Mouse (Mus musculus) stomach, embryonic 16.5 days (tissue): ENCODE measurements around the gene Cux2. TPM values are rescaled to one million over a fixed set of nuclear protein-coding genes. Genes with fewer than 3 reads are reported as not detected.
"Not testable (repeated sequence)": the region's sequence is repeated elsewhere in the genome, so short reads cannot be mapped to it uniquely, and the experiment has no call there.

Source experiments
- ATAC-seq: fragments of 200-750 bp; cut with Nextera tagmentation; 2 replicates; pipeline ENCODE4 v1.8.0; 2017; ENCODE audit warnings: moderate number of reproducible peaks, moderate TSS enrichment; ENCODE audit not compliant: insufficient read depth, low FRiP score
- H3K27ac ChIP-seq: fragments of 300-500 bp; sonication (generic); 2 replicates; pipeline ENCODE4 v1.5.1; 2014; ENCODE audit warnings: low read length
- H3K27me3 ChIP-seq: fragments of 300-500 bp; sonication (generic); 2 replicates; pipeline ENCODE4 v1.6.1; 2014; ENCODE audit warnings: low read length, control low read depth, mixed read lengths; ENCODE audit not compliant: control insufficient read depth, insufficient read depth
- H3K36me3 ChIP-seq: fragments of 300-500 bp; sonication (generic); 2 replicates; pipeline ENCODE4 v1.6.1; 2014; ENCODE audit warnings: low read length; ENCODE audit not compliant: control insufficient read depth, insufficient read depth
- H3K4me1 ChIP-seq: fragments of 300-500 bp; sonication (generic); 2 replicates; pipeline ENCODE4 v1.6.1; 2014; ENCODE audit warnings: low read length, control low read depth, mixed read lengths; ENCODE audit not compliant: control insufficient read depth, insufficient read depth
- H3K4me2 ChIP-seq: fragments of 300-500 bp; sonication (generic); 2 replicates; pipeline ENCODE4 v1.6.1; 2014; ENCODE audit warnings: low read depth, low read length, mixed read lengths
- H3K4me3 ChIP-seq: fragments of 300-500 bp; sonication (generic); replicated peaks from 2 replicates; pipeline ENCODE4 v1.5.1; 2014; ENCODE audit warnings: mild to moderate bottlenecking, low read length
- H3K9ac ChIP-seq: fragments of 300-500 bp; sonication (generic); 2 replicates; pipeline ENCODE4 v1.6.1; 2014; ENCODE audit warnings: low read length
- H3K9me3 ChIP-seq: fragments of 300-500 bp; sonication (generic); replicated peaks from 2 replicates; pipeline ENCODE4 v1.6.1; 2016; ENCODE audit warnings: low read length, control low read depth; ENCODE audit not compliant: control insufficient read depth
- WGBS: fragments of 180-500 bp; shearing (Covaris S2); extraction: QIAGEN DNeasy Blood & Tissue Kit; methylation state at CpG from one replicate; pipeline ENCODE4 v1.1.7; 2014; 5-methylcytosine and 5-hydroxymethylcytosine counted together
- polyA plus RNA-seq: library from polyadenylated mRNA; unstranded; fragments of >200 nt; fragmentation: Nextera tagmentation; extraction: Ambion mirVana; gene quantifications from 2 replicates; pipeline ENCODE4 v1.2.1, GENCODE M21; 2015

Cux2 gene
- polyA plus RNA-seq, 1 experiment from 2014 or later = 3.5 TPM

DNA sequence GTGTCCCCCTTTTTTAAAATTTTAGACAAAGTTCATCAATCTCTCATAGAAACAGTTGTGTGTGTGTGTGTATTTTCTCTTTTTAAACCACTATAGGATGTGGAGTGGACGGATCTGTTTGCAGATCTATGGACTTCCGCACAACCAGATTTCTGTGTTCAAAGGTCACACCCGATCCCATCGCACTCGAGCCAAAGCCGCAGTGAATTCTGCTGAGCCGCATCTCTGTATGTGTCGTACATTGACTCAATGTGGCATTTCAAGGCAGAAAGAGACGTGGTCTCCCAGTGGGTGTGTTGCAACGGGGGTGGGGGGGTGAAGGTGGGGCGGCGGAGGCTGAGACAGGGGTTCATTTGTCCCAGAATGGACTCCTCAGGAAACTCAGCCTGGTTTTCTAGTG lies 191.5 kb downstream of the Cux2 start:
- no peaks in the 10 kb centered on the region for H3K9me3 ChIP-seq
- no peak overlapping the region for H3K9ac ChIP-seq
- H3K27me3 ChIP-seq = no peaks in the 10 kb centered on the region
- 0 out of 2 replicates have a peak, but pooled peaks cover under 1% of the 10 kb centered on the region for H3K36me3 ChIP-seq
- H3K4me2 ChIP-seq = no peak overlapping the region
- no peak overlapping the region for H3K4me3 ChIP-seq
- peaks cover 4% of the 10 kb centered on the region; the same call in 1 of the 2 replicates for H3K4me1 ChIP-seq
- WGBS = 79% methylated on average over 12 of the region's 12 CpGs
- no peak overlapping the region for H3K27ac ChIP-seq
- ATAC-seq = no peak

DNA sequence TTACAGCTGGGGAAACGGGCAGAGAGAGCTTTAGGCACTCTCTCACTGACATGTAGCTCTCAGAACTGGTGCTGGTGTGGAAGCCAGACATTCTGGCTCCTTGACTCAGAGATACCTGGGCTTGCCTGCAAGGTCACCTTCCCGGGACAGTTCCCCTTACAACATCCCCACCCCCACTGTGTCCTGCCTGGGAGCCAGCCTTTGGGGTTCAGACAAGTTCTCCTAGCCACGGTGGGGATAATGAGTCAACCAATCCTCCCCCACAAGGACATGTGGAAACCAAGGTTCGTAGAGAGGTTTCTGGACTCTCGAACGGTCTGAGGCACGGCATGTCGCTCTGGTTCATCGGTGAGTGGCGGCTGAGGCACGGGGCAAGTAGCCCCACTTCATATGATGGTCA lies 193.2 kb downstream of the Cux2 start:
- H3K27me3 ChIP-seq = no peaks in the 10 kb centered on the region
- no peak for ATAC-seq
- H3K27ac ChIP-seq = no peak overlapping the region
- no peak overlapping the region for H3K9ac ChIP-seq
- H3K4me1 ChIP-seq = peaks cover 9% of the 10 kb centered on the region
- peaks cover 9% of the 10 kb centered on the region for H3K36me3 ChIP-seq
- 79% methylated on average over 11 of the region's 11 CpGs for WGBS
- no peaks in the 10 kb centered on the region for H3K9me3 ChIP-seq
- no peak overlapping the region for H3K4me2 ChIP-seq
- H3K4me3 ChIP-seq = no peak overlapping the region

DNA sequence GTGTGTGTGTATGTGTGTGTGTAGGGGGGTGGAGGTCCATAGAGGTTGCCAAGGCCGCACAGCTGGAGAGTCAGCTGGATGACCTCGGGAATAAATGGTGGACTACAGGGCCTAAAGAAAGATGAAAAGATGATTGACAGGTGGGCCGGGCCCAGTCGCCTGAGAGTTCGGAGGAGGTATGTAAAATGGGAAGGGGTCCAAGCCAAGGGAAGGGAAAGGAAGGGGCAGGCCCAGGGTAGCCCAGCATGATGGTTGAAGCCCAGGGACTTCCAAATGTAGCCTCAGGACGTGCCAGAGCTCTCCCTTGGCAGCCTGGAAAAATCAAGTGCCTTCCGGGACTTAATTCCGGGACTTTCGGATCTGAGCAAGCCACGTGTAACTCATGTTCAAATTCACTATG lies 195.1 kb downstream of the Cux2 start:
- no peaks in the 10 kb centered on the region for H3K27me3 ChIP-seq
- WGBS = 69% methylated on average over 10 of the region's 10 CpGs
- H3K27ac ChIP-seq = no peak overlapping the region
- no peaks in the 10 kb centered on the region for H3K9me3 ChIP-seq
- peaks cover 9% of the 10 kb centered on the region for H3K36me3 ChIP-seq
- H3K9ac ChIP-seq = no peak overlapping the region
- no peak overlapping the region for H3K4me3 ChIP-seq
- H3K4me2 ChIP-seq = no peak overlapping the region
- peaks cover 19% of the 10 kb centered on the region for H3K4me1 ChIP-seq
- no peak for ATAC-seq

DNA sequence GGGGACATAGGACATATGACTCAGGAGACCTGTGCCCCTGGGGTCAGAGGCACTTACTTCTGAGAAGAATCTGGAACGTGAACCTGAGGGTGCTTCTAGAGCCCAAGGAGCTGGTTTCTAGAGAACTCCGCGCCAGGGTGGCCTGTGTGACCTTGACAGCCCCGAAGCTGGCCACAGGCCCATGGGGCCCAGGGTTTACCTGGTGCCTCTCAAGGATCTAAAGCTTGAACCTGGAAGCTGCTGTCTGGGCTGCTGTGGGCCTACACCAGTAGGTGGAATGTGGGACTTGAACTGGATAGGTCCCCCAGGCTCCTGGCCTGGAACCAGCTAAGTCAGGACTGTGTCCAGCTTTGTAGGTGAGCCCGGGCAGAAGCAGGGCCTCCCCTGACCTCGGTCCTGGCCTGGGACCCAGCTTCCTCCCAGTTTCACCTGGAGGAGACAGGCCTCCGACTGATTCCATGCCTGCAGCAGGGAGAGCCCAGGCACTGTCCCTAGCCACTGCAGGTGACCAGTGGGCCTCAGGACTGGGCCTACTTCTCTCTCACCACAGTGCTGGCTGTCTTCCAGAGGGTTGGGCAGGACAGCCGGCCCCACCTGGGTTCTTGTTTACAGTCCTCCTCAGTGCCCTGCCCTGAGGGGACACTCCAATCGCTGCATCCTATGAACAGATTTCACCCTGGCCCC lies 196.4 kb downstream of the Cux2 start:
- WGBS = 71% methylated on average over 9 of the region's 9 CpGs
- ATAC-seq = peak; percentile 52
- Histone ChIP-seq H3K4me1 (peaks cover 22% of the 10 kb centered on the region), H3K27me3 (no peaks in the 10 kb centered on the region), H3K9ac (no peak overlapping the region), H3K36me3 (peaks cover 9% of the 10 kb centered on the region), H3K27ac (peak overlapping the region; percentile 71), H3K4me3 (no peak overlapping the region), H3K9me3 (no peaks in the 10 kb centered on the region), H3K4me2 (no peak overlapping the region)

DNA sequence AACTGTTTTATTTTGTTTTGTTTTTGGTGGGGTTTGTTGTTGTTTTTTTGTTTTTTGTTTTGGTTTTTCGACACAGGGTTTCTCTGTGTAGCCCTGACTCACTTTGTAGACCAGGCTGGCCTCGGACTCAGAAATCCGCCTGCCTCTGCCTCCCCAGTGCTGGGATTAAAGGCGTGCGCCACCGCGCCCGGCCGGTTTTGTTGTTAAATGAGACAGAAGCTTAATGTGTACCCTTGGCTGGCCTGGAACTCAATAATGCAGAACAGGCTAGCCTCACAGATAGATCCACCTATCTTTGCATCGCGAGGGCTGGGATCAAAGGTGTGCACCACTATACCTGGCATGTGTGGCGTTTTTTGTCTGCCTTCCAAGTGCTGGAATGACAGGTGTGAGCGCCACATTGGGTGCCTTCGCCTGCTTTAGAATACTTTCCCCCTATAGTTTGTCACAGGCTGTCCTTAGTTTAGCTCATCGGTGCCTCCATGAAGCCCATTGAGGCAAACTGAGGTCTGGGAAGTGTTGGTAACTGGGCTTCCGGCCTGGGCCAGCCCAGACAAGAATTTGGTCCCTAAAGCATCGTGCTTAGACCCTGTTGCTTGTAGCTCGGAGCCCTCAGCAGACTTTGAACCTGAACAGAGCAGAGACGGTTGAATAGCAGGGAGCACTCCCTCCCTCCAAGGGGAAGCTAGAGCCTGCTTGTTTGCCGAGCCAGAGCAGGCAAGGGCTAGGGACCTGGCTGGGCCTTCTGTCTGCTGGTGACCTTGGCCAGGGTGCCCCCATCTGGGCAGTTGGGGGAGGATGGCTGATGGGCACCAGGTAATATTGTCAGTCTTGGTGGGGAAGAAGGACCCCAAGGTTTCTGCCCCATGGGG lies 200.2 kb downstream of the Cux2 start:
- Histone ChIP-seq H3K4me3 (peak overlapping the region; percentile 85), H3K27ac (peak overlapping the region; percentile 56), H3K4me2 (peak overlapping the region; percentile 57), H3K36me3 (peaks cover 9% of the 10 kb centered on the region), H3K9me3 (no peaks in the 10 kb centered on the region), H3K4me1 (peaks cover 25% of the 10 kb centered on the region), H3K27me3 (no peaks in the 10 kb centered on the region), H3K9ac (peak overlapping the region; percentile 83)
- whole genome bisulfite sequencing = 32% methylated on average over 20 of the region's 20 CpGs
- ATAC-seq = no peak

DNA sequence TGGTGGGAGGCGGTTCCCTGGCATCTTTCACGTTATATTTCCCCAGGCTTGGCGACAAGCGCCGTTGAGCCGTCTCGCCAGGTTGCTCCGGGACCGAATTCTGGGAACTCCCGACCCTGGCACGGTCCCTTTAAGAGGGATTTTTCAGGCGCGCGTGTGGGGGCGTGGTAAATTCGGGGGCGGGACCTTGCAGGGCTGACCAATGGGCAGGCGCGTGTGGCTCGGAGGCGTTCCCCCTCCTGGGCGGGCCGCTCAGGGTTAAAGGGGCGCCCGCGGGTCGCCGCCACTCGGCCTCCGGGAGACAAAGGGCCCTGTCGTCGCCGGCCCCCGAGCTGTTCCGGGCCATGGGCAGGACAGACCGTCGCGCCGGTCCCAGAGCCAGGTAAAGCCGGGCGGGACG lies 201.2 kb downstream of the Cux2 start, which contains the start of gene Pheta1:
TSS of gene Pheta1 (plus strand) at position 242 of the 400 bp plus-strand sequence.
- WGBS = under 1% methylated on average over 38 of the region's 42 CpGs
- peaks cover 24% of the 10 kb centered on the region for H3K4me1 ChIP-seq
- peak within 1 kb of the TSS; percentile 83 for H3K9ac ChIP-seq
- peak; percentile 92 for ATAC-seq
- peaks cover 2% of the 10 kb centered on the region for H3K27me3 ChIP-seq
- H3K36me3 ChIP-seq = peaks cover 9% of the 10 kb centered on the region
- H3K27ac ChIP-seq = peak within 1 kb of the TSS; percentile 92
- H3K4me3 ChIP-seq = peak within 1 kb of the TSS; percentile 85
- H3K9me3 ChIP-seq = no peaks in the 10 kb centered on the region
- peak within 1 kb of the TSS; percentile 91 for H3K4me2 ChIP-seq

DNA sequence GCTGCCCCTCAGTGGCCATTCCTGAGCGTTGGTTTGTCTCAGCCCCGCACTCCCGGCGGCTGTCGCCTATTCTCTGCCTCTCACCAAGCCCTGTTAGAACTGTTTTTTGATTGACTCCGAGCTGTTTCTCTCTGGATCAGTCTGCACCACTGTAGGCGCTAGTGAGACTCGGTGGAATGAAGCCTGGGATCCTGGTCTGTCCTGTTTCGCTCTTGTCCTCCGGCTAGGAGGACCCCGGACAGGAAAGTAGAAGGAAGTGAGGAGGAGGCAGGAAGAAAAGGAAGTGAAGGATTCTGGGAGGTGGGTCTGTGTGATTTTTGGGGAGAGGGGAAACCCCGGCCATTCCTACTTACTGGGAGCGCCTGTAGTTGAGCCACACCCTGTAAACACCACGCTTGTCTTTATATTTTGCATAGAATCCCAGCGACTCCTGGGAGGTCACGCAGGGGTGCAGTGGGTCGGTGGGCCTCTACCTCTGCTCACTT lies 201.8 kb downstream of the Cux2 start:
- peaks cover 22% of the 10 kb centered on the region for H3K4me1 ChIP-seq
- H3K27me3 ChIP-seq = peaks cover 7% of the 10 kb centered on the region
- peak overlapping the region; percentile 92 for H3K27ac ChIP-seq
- peak; percentile 38; the same call in 1 of the 2 replicates for ATAC-seq
- WGBS = under 1% methylated on average over 17 of the region's 17 CpGs
- peak overlapping the region; percentile 91 for H3K4me2 ChIP-seq
- H3K9me3 ChIP-seq = no peaks in the 10 kb centered on the region
- H3K4me3 ChIP-seq = peak overlapping the region; percentile 85
- peaks cover 5% of the 10 kb centered on the region for H3K36me3 ChIP-seq
- peak overlapping the region; percentile 71 for H3K9ac ChIP-seq

DNA sequence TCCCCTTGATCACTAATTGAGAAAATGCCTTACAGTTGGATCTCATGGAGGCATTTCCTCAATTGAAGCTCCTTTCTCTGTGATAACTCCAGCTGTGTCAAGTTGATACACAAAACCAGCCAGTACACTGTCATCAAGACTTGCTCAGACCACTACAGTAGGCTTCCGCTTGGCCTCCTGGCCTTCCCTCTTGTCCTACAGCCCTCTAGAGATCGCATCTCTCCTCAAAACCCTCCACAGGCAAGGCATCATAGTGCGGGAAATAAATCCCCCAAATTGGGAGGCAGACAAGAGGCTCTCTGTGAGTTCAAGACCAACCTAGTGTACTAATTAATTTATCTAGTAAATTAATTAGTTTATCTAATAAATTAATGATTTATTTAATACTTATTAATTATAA lies 202.6 kb downstream of the Cux2 start:
- not testable (repeated sequence) for H3K27me3 ChIP-seq, H3K4me2 ChIP-seq, H3K27ac ChIP-seq, ATAC-seq, H3K36me3 ChIP-seq, H3K4me3 ChIP-seq, H3K9me3 ChIP-seq, H3K9ac ChIP-seq
- H3K4me1 ChIP-seq = peaks cover 21% of the 10 kb centered on the region
- WGBS = 86% methylated on average over 3 of the region's 3 CpGs

DNA sequence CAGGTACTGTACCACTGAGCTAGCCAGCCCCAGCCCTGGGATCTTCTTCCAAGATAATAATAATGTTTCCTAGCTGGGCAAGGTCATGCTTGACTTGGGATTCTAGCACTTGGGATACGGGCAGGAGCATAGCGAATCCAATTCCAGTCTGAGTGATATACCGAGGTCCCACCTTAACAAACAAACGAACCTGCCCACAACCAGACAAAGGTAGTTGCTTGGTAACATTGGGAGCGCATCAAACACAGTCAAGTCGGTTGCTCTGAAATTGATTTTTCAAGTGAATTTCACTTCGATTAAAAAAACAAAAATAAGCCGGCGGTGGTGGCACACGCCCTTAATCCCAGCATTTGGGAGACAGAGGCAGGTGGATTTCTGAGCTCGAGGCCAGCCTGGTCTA lies 203.6 kb downstream of the Cux2 start:
- Histone ChIP-seq H3K27me3 (peaks cover 7% of the 10 kb centered on the region), H3K9me3 (no peaks in the 10 kb centered on the region), H3K36me3 (no peaks in the 10 kb centered on the region), H3K4me1 (peaks cover 25% of the 10 kb centered on the region), H3K9ac (no peak overlapping the region), H3K27ac (no peak overlapping the region), H3K4me2 (no peak overlapping the region), H3K4me3 (no peak overlapping the region)
- no peak for ATAC-seq
- WGBS = 76% methylated on average over 11 of the region's 11 CpGs
